Mouse (Mus musculus) hindbrain, embryonic 15.5 days (tissue): ENCODE results near the gene Jam2. TPM values are rescaled to one million over a fixed set of nuclear protein-coding genes. Genes with fewer than 3 reads are reported as not detected.
A peak's percentile ranks its signal among the peaks of the same experiment; 100 is the strongest.

Source experiments
- ATAC-seq: fragments of 200-750 bp; cut with Nextera tagmentation; 2 replicates; pipeline ENCODE4 v1.8.0; 2017; ENCODE audit warnings: low read depth, moderate number of reproducible peaks, moderate TSS enrichment; ENCODE audit not compliant: low FRiP score
- H3K27ac ChIP-seq: fragments of 300-500 bp; sonication (generic); replicated peaks from 2 replicates; pipeline ENCODE4 v1.5.1; 2015; ENCODE audit warnings: mild to moderate bottlenecking, inconsistent platforms
- H3K27me3 ChIP-seq: fragments of 300-500 bp; sonication (generic); 2 replicates; pipeline ENCODE4 v1.6.1; 2015; ENCODE audit warnings: control low read depth, inconsistent platforms
- H3K36me3 ChIP-seq: fragments of 300-500 bp; sonication (generic); 2 replicates; pipeline ENCODE4 v1.6.1; 2015; ENCODE audit warnings: control low read depth, inconsistent platforms
- H3K4me1 ChIP-seq: fragments of 300-500 bp; sonication (generic); replicated peaks from 2 replicates; pipeline ENCODE4 v1.6.1; 2015; ENCODE audit warnings: control low read depth, inconsistent platforms
- H3K4me2 ChIP-seq: fragments of 300-500 bp; sonication (generic); 2 replicates; pipeline ENCODE4 v1.6.1; 2015; ENCODE audit warnings: moderate library complexity, mild to moderate bottlenecking, inconsistent platforms
- H3K4me3 ChIP-seq: fragments of 300-500 bp; sonication (generic); 2 replicates; pipeline ENCODE4 v1.5.1; 2015; ENCODE audit warnings: mild to moderate bottlenecking, inconsistent platforms
- H3K9ac ChIP-seq: fragments of 300-500 bp; sonication (generic); 2 replicates; pipeline ENCODE4 v1.6.1; 2015; ENCODE audit warnings: inconsistent platforms
- H3K9me3 ChIP-seq: fragments of 300-500 bp; sonication (generic); 2 replicates; pipeline ENCODE4 v1.6.1; 2016; ENCODE audit warnings: control low read depth, inconsistent platforms
- WGBS: fragments of 180-500 bp; shearing (Covaris S2); methylation state at CpG from one replicate; pipeline ENCODE4 v1.1.7; 2015; 5-methylcytosine and 5-hydroxymethylcytosine counted together
- polyA plus RNA-seq: library from polyadenylated mRNA; unstranded; fragments of >200 nt; fragmentation: Nextera tagmentation; extraction: Ambion mirVana; gene quantifications from 2 replicates; pipeline ENCODE4 v1.2.1, GENCODE M21; 2015

The Jam2 gene
- polyA plus RNA-seq: 23.1 and 23.8 TPM in 2 replicates

GRCm38 (mm10) chr16:84774003-84774703 is at the start of gene Jam2:
Gene Jam2, plus strand, starts transcription at chr16:84774123.
- peak within 1 kb of the TSS; percentile 68 for H3K9ac ChIP-seq
- H3K27ac ChIP-seq: peak within 1 kb of the TSS; percentile 87
- ATAC-seq: peak; percentile 88
- peak within 1 kb of the TSS; percentile 87 for H3K4me3 ChIP-seq
- WGBS: 0% methylated on average over 43 of the region's 43 CpGs
- no peaks in the 10 kb centered on the region for H3K9me3 ChIP-seq
- H3K36me3 ChIP-seq: no peaks in the 10 kb centered on the region
- H3K4me1 ChIP-seq: peaks cover 24% of the 10 kb centered on the region
- H3K27me3 ChIP-seq: no peaks in the 10 kb centered on the region
- H3K4me2 ChIP-seq: peak within 1 kb of the TSS; percentile 99

GRCm38 (mm10) chr16:84734806-84735165 is 39.1 kb upstream of the Jam2 start:
- peak; percentile 77 for ATAC-seq
- 1% methylated on average over 15 of the region's 15 CpGs for WGBS
- peak overlapping the region; percentile 75 for H3K4me2 ChIP-seq
- peaks cover 13% of the 10 kb centered on the region for H3K36me3 ChIP-seq
- H3K9me3 ChIP-seq: no peaks in the 10 kb centered on the region
- peak overlapping the region; percentile 83 for H3K4me3 ChIP-seq
- peak overlapping the region; percentile 67 for H3K9ac ChIP-seq
- no peaks in the 10 kb centered on the region for H3K27me3 ChIP-seq
- peaks cover 16% of the 10 kb centered on the region for H3K4me1 ChIP-seq
- H3K27ac ChIP-seq: peak overlapping the region; percentile 72

- H3K9me3 ChIP-seq: no peaks in the 10 kb centered on the region
- peak within 1 kb of the TSS; percentile 75 for H3K4me2 ChIP-seq
- peak; percentile 99 for ATAC-seq
- 1% methylated on average over 60 of the region's 66 CpGs for WGBS
- peaks cover 16% of the 10 kb centered on the region for H3K4me1 ChIP-seq
- peak within 1 kb of the TSS; percentile 72 for H3K27ac ChIP-seq
- H3K9ac ChIP-seq: peak within 1 kb of the TSS; percentile 67
- H3K36me3 ChIP-seq: peaks cover 9% of the 10 kb centered on the region; the same call in 1 of the 2 replicates
- H3K27me3 ChIP-seq: no peaks in the 10 kb centered on the region
- H3K4me3 ChIP-seq: peak within 1 kb of the TSS; percentile 83
These were observed 38.5 kb upstream of the Jam2 start, which contains the start of gene Mrpl39 for GRCm38 (mm10) chr16:84735166-84736105. Gene Mrpl39, minus strand, starts transcription at chr16:84735742.

GRCm38 (mm10) chr16:84737358-84737757 is 36.6 kb upstream of the Jam2 start:
- no peak for ATAC-seq
- no peaks in the 10 kb centered on the region for H3K36me3 ChIP-seq
- no peak overlapping the region for H3K4me2 ChIP-seq
- no peak overlapping the region for H3K27ac ChIP-seq
- no peaks in the 10 kb centered on the region for H3K27me3 ChIP-seq
- peaks cover 16% of the 10 kb centered on the region for H3K4me1 ChIP-seq
- no peak overlapping the region for H3K9ac ChIP-seq
- 80% methylated on average over 3 of the region's 3 CpGs for WGBS
- H3K4me3 ChIP-seq: no peak overlapping the region
- H3K9me3 ChIP-seq: no peaks in the 10 kb centered on the region

- 55% methylated on average over 10 of the region's 10 CpGs for WGBS
- Histone ChIP-seq H3K27me3 (no peaks in the 10 kb centered on the region), H3K4me2 (no peak overlapping the region), H3K4me1 (no peaks in the 10 kb centered on the region), H3K9ac (no peak overlapping the region), H3K9me3 (no peaks in the 10 kb centered on the region), H3K4me3 (no peak overlapping the region), H3K36me3 (no peaks in the 10 kb centered on the region), H3K27ac (no peak overlapping the region)
- no peak for ATAC-seq
These were observed 29.0 kb upstream of the Jam2 start for GRCm38 (mm10) chr16:84744703-84745490.

- no peak overlapping the region for H3K9ac ChIP-seq
These were observed 28.1 kb upstream of the Jam2 start for GRCm38 (mm10) chr16:84745721-84746306.

GRCm38 (mm10) chr16:84767956-84768355 is 6.0 kb upstream of the Jam2 start:
- no peak overlapping the region for H3K4me3 ChIP-seq
- H3K36me3 ChIP-seq: no peaks in the 10 kb centered on the region
- no peak overlapping the region for H3K9ac ChIP-seq
- no peaks in the 10 kb centered on the region for H3K9me3 ChIP-seq
- H3K27ac ChIP-seq: no peak overlapping the region
- no peak for ATAC-seq
- WGBS: 89% methylated on average over 8 of the region's 8 CpGs
- no peaks in the 10 kb centered on the region for H3K27me3 ChIP-seq
- H3K4me1 ChIP-seq: 0 out of 2 replicates have a peak, but pooled peaks cover 4% of the 10 kb centered on the region
- H3K4me2 ChIP-seq: no peak overlapping the region

More at GRCm38 (mm10) chr16:84745721-84746306, 28.1 kb upstream of the Jam2 start:
- 73% methylated on average over 6 of the region's 6 CpGs for WGBS
- Histone ChIP-seq H3K4me1 (no peaks in the 10 kb centered on the region), H3K36me3 (no peaks in the 10 kb centered on the region), H3K9me3 (no peaks in the 10 kb centered on the region), H3K27me3 (no peaks in the 10 kb centered on the region), H3K27ac (no peak overlapping the region), H3K4me3 (no peak overlapping the region), H3K4me2 (no peak overlapping the region)
- ATAC-seq: no peak

- no peak overlapping the region for H3K27ac ChIP-seq
- no peak for ATAC-seq
- H3K9me3 ChIP-seq: no peaks in the 10 kb centered on the region
- no peak overlapping the region for H3K9ac ChIP-seq
- H3K4me3 ChIP-seq: no peak overlapping the region
- no peak overlapping the region for H3K4me2 ChIP-seq
- no peaks in the 10 kb centered on the region for H3K36me3 ChIP-seq
- WGBS: 34% methylated on average over 4 of the region's 4 CpGs
- H3K4me1 ChIP-seq: peaks cover 12% of the 10 kb centered on the region; the same call in 1 of the 2 replicates
- no peaks in the 10 kb centered on the region for H3K27me3 ChIP-seq
These were observed 4.7 kb upstream of the Jam2 start for GRCm38 (mm10) chr16:84769182-84769581.

- Histone ChIP-seq H3K9me3 (no peaks in the 10 kb centered on the region), H3K9ac (no peak overlapping the region), H3K27ac (no peak overlapping the region), H3K4me3 (no peak overlapping the region), H3K4me2 (no peak overlapping the region), H3K27me3 (no peaks in the 10 kb centered on the region), H3K36me3 (no peaks in the 10 kb centered on the region), H3K4me1 (peaks cover 13% of the 10 kb centered on the region)
- ATAC-seq: no peak
- WGBS: 89% methylated on average over 19 of the region's 19 CpGs
These were observed 4.1 kb upstream of the Jam2 start for GRCm38 (mm10) chr16:84769619-84770464.

GRCm38 (mm10) chr16:84770891-84771290 is 3.0 kb upstream of the Jam2 start:
- H3K4me1 ChIP-seq: peaks cover 24% of the 10 kb centered on the region
- H3K36me3 ChIP-seq: no peaks in the 10 kb centered on the region
- no peak overlapping the region for H3K27ac ChIP-seq
- no peak for ATAC-seq
- no peaks in the 10 kb centered on the region for H3K27me3 ChIP-seq
- no peaks in the 10 kb centered on the region for H3K9me3 ChIP-seq
- WGBS: 94% methylated on average over 7 of the region's 7 CpGs
- no peak overlapping the region for H3K9ac ChIP-seq
- no peak overlapping the region for H3K4me2 ChIP-seq
- H3K4me3 ChIP-seq: no peak overlapping the region
